Mouse (Mus musculus) neural tube, embryonic 13.5 days (tissue): ENCODE measurements around the gene C1ql4. TPM values are rescaled to one million over a fixed set of nuclear protein-coding genes. Genes with fewer than 3 reads are reported as not detected.
A peak's percentile ranks its signal among the peaks of the same experiment; 100 is the strongest.

ENCODE experiments used
- ATAC-seq: fragments of 200-750 bp; cut with Nextera tagmentation; 2 replicates; pipeline ENCODE4 v1.8.0; 2017; ENCODE audit warnings: low read depth, mild to moderate bottlenecking, moderate TSS enrichment, moderate library complexity
- H3K27ac ChIP-seq: fragments of 300-500 bp; sonication (generic); replicated peaks from 2 replicates; pipeline ENCODE4 v1.5.1; 2015; ENCODE audit warnings: moderate library complexity, mild to moderate bottlenecking, inconsistent platforms
- H3K27me3 ChIP-seq: fragments of 300-500 bp; sonication (generic); 2 replicates; pipeline ENCODE4 v1.6.1; 2015; ENCODE audit warnings: mild to moderate bottlenecking, inconsistent platforms
- H3K36me3 ChIP-seq: fragments of 300-500 bp; sonication (generic); 2 replicates; pipeline ENCODE4 v1.6.1; 2015; ENCODE audit warnings: mild to moderate bottlenecking, inconsistent platforms
- H3K4me1 ChIP-seq: fragments of 300-500 bp; sonication (generic); replicated peaks from 2 replicates; pipeline ENCODE4 v1.6.1; 2015; ENCODE audit warnings: inconsistent platforms
- H3K4me2 ChIP-seq: fragments of 300-500 bp; sonication (generic); 2 replicates; pipeline ENCODE4 v1.6.1; 2015; ENCODE audit warnings: inconsistent platforms, mild to moderate bottlenecking, moderate library complexity
- H3K4me3 ChIP-seq: fragments of 300-500 bp; sonication (generic); 2 replicates; pipeline ENCODE4 v1.5.1; 2015; ENCODE audit warnings: mild to moderate bottlenecking, inconsistent platforms
- H3K9ac ChIP-seq: fragments of 300-500 bp; sonication (generic); 2 replicates; pipeline ENCODE4 v1.6.1; 2015; ENCODE audit warnings: moderate library complexity, mild to moderate bottlenecking, inconsistent platforms
- H3K9me3 ChIP-seq: fragments of 300-500 bp; sonication (generic); 2 replicates; pipeline ENCODE4 v1.6.1; 2016; ENCODE audit warnings: inconsistent platforms
- WGBS: fragments of 180-500 bp; shearing (Covaris S2); methylation state at CpG from one replicate; pipeline ENCODE4 v1.1.7; 2015; 5-methylcytosine and 5-hydroxymethylcytosine counted together
- polyA plus RNA-seq: library from polyadenylated mRNA; unstranded; fragments of >200 nt; fragmentation: Nextera tagmentation; extraction: Ambion mirVana; gene quantifications from 2 replicates; pipeline ENCODE4 v1.2.1, GENCODE M21; 2015

C1ql4 gene
- polyA plus RNA-seq, 1 experiment from 2014 or later = 3.5 TPM

DNA sequence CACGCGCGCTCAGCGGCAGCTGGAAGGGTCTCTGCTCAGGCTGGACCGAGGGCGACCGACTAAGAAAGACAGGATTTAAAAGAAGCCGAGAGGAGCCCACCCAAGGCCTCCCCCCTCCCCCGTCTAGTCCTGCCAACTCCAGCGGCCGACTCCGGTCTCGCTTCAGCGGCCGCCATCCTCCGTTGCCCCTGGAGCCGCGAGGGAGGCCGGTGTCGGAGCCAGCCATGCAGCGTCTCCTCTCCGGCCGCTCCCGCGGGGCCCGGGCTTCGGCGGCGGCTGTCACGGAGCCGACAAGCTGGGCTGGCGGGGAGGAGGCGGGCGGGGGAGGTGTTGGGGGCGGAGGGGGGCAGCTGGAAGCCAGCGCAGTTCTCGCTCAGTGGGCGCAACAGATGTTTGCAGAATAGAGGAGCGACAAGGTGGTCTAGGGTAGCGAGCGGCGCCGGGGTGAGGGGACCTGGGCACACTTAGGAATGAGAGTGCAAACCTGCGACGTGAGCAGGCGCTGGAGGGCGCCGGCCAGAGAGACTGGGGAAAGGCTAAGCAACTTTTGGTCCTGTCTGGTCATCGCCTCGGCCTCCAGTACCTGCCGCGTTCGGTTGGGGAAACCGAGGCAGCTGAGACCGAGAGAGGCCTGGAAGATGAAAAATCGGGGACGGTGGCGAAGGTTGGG, 9.3 kb upstream of the C1ql4 start:
- Histone ChIP-seq H3K4me3 (peak overlapping the region; percentile 37), H3K27me3 (peaks cover 87% of the 10 kb centered on the region), H3K27ac (no peak overlapping the region), H3K4me2 (peak overlapping the region; percentile 71), H3K36me3 (no peaks in the 10 kb centered on the region), H3K4me1 (peaks cover 62% of the 10 kb centered on the region), H3K9ac (peak overlapping the region; percentile 65), H3K9me3 (no peaks in the 10 kb centered on the region)
- under 1% methylated on average over 56 of the region's 58 CpGs for WGBS
- no peak for ATAC-seq

DNA sequence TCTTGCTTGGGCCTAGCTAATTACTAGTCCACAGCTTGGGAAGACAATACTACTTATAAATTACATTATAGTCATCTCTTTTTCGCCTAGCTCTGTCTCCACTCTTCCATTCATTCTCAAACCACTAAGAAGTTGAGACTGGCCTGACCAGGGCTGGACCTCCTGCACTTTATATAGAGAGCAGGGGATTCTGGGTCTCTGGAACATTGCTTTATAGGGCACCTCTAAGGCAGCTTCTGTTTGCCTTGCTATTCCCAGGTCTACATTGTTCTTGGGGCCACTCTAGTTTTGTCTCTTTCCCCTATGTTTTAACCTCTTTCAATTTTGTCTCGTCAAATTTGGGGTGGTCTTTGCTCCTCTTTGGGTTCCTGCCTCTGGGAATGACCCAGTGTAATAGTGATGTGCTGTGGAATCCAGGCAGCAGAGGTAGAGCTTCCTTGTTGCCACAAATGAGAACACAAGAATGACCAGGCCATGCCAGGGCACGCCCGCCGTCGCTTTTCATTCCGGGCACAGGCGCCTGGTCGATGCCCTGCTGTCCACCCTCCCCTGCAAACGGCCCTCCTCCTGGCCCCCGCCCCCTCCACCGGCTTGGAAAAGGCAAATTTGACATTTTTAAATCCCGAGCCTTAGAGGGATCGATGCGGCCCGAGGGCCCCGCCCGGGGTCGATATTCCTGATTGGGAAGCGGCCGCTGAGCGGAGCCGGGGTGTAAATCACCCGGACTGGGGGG, 8.6 kb upstream of the C1ql4 start:
- peak overlapping the region; percentile 71 for H3K4me2 ChIP-seq
- H3K4me1 ChIP-seq = peaks cover 66% of the 10 kb centered on the region
- H3K9ac ChIP-seq = peak overlapping the region; percentile 65
- peaks cover 89% of the 10 kb centered on the region for H3K27me3 ChIP-seq
- WGBS = 2% methylated on average over 24 of the region's 24 CpGs
- peak overlapping the region; percentile 37 for H3K4me3 ChIP-seq
- H3K27ac ChIP-seq = no peak overlapping the region
- H3K9me3 ChIP-seq = no peaks in the 10 kb centered on the region
- no peak for ATAC-seq
- H3K36me3 ChIP-seq = no peaks in the 10 kb centered on the region

DNA sequence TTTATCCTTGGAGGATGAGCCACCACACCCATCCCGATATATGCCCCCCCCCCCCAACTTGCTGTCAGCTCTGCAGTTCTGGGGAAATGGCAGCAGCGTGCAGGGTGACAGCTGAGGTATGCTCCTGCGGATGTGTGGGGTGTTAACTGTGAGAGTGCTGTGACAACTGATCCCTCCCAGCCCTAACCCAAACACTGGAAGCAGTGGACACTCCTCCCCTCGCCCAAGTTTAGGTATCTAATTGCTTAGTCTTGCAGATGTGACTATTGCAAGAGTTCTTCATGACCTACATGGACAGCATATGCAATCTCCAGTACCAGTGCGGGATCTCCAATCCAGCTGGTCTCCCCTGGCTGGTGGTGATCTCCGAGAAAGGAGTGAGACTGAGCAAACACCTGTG, 7.7 kb upstream of the C1ql4 start:
- 6% methylated on average over 6 of the region's 6 CpGs for WGBS
- Histone ChIP-seq H3K4me2 (peak overlapping the region; percentile 31; the same call in 1 of the 2 replicates), H3K36me3 (no peaks in the 10 kb centered on the region), H3K4me3 (no peak overlapping the region), H3K4me1 (peaks cover 75% of the 10 kb centered on the region), H3K27me3 (peaks cover 89% of the 10 kb centered on the region), H3K9me3 (no peaks in the 10 kb centered on the region), H3K9ac (no peak overlapping the region), H3K27ac (no peak overlapping the region)
- no peak for ATAC-seq

DNA sequence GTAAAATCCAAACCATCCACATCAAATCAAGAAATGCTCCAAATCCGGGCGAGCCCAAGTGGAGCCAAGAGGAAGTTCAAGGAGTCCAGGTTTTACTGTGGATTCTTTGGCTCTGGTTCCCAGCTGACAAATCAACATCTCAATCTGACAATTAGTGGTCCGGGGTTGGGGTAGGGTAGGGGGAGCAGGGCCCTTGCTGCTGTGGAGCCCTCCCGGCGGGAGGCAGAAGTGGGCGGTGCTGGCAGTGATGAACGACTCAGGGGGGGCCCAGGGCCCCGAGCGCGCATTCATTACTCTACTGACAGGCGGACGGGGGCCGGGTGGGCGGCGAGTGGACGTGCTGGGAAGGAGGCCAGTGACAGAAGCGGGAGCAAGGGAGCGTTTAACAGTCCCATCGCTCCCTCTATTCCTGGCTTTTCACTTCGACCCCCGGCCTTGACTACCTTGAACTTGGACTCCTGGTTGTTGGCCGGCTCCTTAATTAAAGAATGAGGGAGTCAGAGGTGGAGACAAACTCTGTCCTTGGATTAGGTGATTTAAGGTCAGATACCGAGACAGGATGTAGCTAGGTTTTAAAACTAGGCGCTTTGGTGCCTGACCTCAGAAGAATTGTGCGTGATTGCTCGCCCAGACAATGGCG, 7.1 kb upstream of the C1ql4 start:
- no peak overlapping the region for H3K4me3 ChIP-seq
- ATAC-seq = peak; percentile 33

DNA sequence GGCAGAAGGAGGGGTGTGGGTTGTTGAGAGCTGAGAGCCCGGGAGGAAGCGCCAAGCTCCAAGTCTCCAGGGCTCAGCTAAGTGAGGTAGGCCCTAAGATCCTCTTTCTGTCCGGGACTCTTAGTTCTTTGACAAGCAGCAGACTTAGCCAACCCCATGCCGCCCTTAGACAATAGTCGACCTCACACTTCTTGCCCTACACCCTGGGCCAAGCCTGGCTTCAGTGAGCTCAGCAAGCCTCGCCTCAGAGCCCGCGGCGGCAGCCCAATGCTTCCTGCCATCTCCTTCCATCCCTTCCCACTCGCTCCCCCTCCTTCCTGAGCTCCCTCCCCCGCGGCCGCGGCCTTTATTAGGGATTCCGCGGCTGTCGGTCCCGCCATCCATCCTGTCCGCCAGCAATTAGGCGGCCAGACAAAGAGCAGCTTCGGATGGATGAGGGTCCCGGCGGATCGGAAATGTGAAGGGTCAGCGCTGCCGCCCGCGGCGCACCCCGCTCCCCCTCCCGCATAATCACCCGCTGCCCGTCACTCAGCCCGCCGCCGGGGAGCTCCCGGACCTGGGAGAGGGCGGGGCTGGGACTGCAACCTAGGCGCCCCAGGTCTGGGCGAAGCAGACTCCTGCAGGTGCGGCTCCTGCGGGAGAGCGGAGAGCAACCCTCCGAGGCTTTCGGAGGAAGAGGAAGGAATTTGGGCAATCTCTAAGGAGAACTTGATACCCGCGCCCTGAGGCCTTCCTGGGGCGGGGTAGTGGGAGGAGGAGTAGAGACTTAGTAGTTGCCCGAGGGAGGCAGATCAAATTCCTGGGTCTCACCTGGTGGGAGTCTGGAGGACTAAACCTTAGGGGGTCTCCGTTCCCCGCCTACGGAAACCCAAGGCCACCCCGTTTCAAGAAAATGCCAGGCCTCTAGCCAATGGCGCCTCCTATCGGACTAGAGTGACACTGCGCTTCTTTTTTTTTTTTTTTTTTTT, 6.0 kb upstream of the C1ql4 start:
- H3K9me3 ChIP-seq = no peaks in the 10 kb centered on the region
- peak overlapping the region; percentile 71 for H3K9ac ChIP-seq
- H3K36me3 ChIP-seq = no peaks in the 10 kb centered on the region
- H3K27me3 ChIP-seq = peaks cover 89% of the 10 kb centered on the region
- peak overlapping the region; percentile 82 for H3K4me2 ChIP-seq
- WGBS = under 1% methylated on average over 56 of the region's 56 CpGs
- peaks cover 77% of the 10 kb centered on the region for H3K4me1 ChIP-seq
- peak; percentile 36 for ATAC-seq
- H3K27ac ChIP-seq = peak overlapping the region; percentile 74
- H3K4me3 ChIP-seq = peak overlapping the region; percentile 43

More for the DNA sequence above, 7.1 kb upstream of the C1ql4 start:
- Histone ChIP-seq H3K27ac (no peak overlapping the region), H3K4me2 (peak overlapping the region; percentile 31), H3K4me1 (peaks cover 75% of the 10 kb centered on the region), H3K27me3 (peaks cover 89% of the 10 kb centered on the region), H3K9me3 (no peaks in the 10 kb centered on the region), H3K9ac (peak overlapping the region; percentile 23; the same call in 1 of the 2 replicates), H3K36me3 (no peaks in the 10 kb centered on the region)
- 2% methylated on average over 27 of the region's 27 CpGs for WGBS

DNA sequence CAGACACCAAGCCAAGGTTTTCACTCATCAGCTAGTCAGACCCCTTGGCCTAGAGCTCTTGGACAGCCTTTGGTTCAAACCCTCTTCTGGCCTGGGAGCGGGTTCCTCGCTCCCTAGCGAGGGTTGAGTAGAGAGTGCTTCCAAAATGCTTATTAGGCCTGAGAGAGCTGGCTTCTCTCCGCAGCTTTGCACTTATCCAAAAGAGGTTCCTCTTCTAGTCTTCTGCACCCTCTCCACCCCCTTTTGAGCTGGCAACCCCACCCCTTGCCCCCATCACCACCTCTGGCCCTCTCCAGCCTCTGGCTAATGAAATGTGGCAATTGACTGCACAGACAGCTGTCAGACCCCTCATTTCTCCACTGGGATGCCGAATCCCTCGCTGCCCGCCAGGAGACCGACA, 5.3 kb upstream of the C1ql4 start, which contains the start of gene Dnajc22:
Dnajc22 (plus strand) TSS at position 301 of the 400 bp plus-strand sequence.
- no peak for ATAC-seq
- WGBS = 27% methylated on average over 8 of the region's 8 CpGs
- peaks cover 77% of the 10 kb centered on the region for H3K4me1 ChIP-seq
- H3K9me3 ChIP-seq = no peaks in the 10 kb centered on the region
- peaks cover 89% of the 10 kb centered on the region for H3K27me3 ChIP-seq
- H3K27ac ChIP-seq = peak within 1 kb of the TSS; percentile 74
- peak within 1 kb of the TSS; percentile 71 for H3K9ac ChIP-seq
- peak within 1 kb of the TSS; percentile 43 for H3K4me3 ChIP-seq
- H3K4me2 ChIP-seq = peak within 1 kb of the TSS; percentile 82
- H3K36me3 ChIP-seq = no peaks in the 10 kb centered on the region

DNA sequence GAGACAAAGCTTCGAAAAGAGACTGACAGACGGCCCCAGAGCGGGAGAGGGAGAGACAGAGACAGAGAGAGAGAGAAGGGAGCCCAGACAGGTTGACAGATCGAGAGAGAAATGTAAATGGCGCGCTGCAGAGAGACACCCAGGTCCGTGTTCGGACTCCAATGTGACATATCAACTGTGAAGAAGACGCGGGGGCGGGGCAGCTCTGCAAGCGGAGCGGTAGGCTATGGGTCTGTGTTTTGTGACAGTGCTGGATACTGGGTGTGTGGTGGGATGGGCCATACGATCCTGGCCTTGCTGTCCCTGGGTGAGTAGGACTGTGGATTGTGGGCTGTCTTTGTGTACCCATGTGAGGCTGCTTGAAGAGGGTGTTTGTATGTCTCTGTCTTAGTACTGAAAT, 1.5 kb upstream of the C1ql4 start:
- Histone ChIP-seq H3K27ac (no peak overlapping the region), H3K9me3 (no peaks in the 10 kb centered on the region), H3K27me3 (peaks cover 93% of the 10 kb centered on the region), H3K9ac (no peak overlapping the region), H3K4me3 (no peak overlapping the region), H3K4me1 (peaks cover 46% of the 10 kb centered on the region), H3K4me2 (peak overlapping the region; percentile 49), H3K36me3 (no peaks in the 10 kb centered on the region)
- no peak for ATAC-seq
- 7% methylated on average over 14 of the region's 14 CpGs for WGBS

DNA sequence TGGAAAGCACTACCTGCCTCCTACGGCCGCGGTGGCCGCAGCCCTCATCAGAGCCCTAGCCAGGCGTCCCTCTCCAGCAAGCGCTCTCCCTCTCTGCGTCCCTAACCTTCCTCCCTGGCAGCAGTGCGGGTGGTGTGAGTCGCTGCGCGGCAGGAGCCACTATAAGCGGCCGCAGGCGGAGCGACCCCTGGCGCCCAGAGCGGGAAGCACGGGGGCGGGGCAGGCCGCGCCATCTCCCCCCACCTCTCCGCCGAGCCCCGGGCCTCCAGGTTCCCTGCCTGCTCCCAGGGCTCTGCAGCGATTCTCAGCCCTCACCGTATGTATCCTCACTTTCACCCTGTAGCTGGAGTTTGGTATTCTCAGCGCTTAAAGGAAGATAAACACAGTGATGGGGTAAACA, 675 bp upstream of the C1ql4 start:
- Histone ChIP-seq H3K27ac (no peak overlapping the region), H3K4me3 (peak overlapping the region; percentile 27), H3K27me3 (peaks cover 99% of the 10 kb centered on the region), H3K9ac (peak overlapping the region; percentile 38; the same call in 1 of the 2 replicates), H3K4me2 (peak overlapping the region; percentile 49), H3K36me3 (no peaks in the 10 kb centered on the region), H3K9me3 (no peaks in the 10 kb centered on the region), H3K4me1 (peaks cover 39% of the 10 kb centered on the region)
- WGBS = under 1% methylated on average over 27 of the region's 27 CpGs
- ATAC-seq = peak; percentile 54

DNA sequence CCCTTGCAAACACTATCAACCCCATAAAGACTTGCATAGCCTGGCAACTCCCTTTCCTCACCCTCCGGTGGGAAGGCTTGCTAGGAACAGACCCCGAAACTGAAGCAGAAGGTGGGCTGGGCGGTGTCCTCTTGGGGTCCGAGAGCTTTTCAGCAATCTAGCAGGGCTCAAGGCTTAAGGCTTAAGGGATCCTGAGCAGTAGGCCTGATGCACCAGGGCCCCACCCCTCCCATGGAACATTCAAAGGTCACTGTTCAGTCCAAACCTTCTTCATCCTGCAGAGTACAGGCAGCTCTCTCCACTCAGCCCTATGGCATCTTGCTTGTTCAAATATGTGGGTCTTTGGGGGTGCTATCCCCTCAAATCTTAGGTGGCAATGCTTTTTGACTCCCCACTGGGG, 1.6 kb downstream of the C1ql4 start:
- no peak overlapping the region for H3K9ac ChIP-seq
- WGBS = 66% methylated on average over 4 of the region's 4 CpGs
- no peak overlapping the region for H3K4me3 ChIP-seq
- no peak overlapping the region for H3K4me2 ChIP-seq
- peaks cover 80% of the 10 kb centered on the region for H3K27me3 ChIP-seq
- peaks cover 26% of the 10 kb centered on the region for H3K4me1 ChIP-seq
- no peak overlapping the region for H3K27ac ChIP-seq
- H3K9me3 ChIP-seq = no peaks in the 10 kb centered on the region
- H3K36me3 ChIP-seq = no peaks in the 10 kb centered on the region
- no peak for ATAC-seq

DNA sequence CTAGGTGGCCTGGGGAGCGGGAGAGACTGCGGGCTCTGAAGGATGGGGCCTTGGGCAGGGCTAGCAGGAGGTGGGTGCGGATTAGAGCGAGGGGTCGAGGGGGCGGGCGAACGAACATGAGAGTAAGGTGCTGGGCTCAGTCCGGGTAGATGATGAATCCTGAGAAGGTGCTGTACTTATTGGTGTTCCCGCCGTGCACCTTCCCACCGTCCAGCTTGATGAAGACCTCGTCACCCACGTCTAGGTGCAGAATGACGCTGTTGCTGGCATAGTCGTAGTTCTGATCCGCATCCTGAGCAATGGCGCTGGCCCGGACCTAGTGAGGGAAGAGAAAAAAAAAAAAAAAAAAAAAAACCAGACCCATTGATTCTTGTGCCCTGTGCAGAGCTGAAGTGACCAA, 3.0 kb downstream of the C1ql4 start:
- peaks cover 67% of the 10 kb centered on the region for H3K27me3 ChIP-seq
- no peaks in the 10 kb centered on the region for H3K36me3 ChIP-seq
- H3K4me3 ChIP-seq = no peak overlapping the region
- no peak overlapping the region for H3K4me2 ChIP-seq
- no peaks in the 10 kb centered on the region for H3K9me3 ChIP-seq
- no peak for ATAC-seq
- H3K4me1 ChIP-seq = peaks cover 19% of the 10 kb centered on the region
- no peak overlapping the region for H3K9ac ChIP-seq
- no peak overlapping the region for H3K27ac ChIP-seq
- 9% methylated on average over 19 of the region's 19 CpGs for WGBS

DNA sequence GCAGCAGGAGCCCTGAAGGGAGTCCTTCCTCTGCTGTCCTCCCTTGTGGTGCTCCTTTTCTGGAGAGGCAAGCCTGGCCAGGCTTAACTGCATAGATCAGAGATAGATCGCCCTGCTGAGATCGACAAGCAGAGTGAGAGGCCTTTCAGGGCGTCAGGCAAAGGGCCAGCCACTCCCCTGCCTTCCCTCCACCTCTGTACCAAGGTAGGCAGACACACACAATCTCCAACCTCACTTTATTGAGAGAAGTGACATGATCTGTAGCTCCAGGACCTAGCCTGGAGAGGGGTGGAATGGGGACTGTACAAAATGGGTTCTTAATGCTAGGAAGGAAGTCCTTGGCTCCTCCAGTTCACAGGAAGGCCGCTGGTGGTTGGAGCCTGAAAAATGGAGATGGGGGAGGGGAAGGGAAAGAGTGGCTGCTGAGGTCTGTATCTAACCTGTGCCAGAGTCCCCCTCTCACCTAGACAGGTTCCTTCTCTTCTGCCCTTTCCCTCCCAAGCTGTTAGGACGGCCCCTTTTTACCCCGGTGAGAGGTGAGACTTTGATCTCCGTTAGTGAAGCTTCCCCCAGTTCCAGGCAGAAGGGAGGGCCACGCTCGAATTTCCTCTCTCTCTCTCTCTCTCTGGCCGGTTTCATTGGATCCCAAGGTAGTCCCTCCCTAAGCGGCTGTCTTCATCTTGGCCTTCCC, 3.6 kb downstream of the C1ql4 start:
- no peaks in the 10 kb centered on the region for H3K9me3 ChIP-seq
- WGBS = 10% methylated on average over 11 of the region's 11 CpGs
- H3K4me1 ChIP-seq = peaks cover 14% of the 10 kb centered on the region
- H3K9ac ChIP-seq = no peak overlapping the region
- no peak overlapping the region for H3K27ac ChIP-seq
- no peak overlapping the region for H3K4me2 ChIP-seq
- peaks cover 60% of the 10 kb centered on the region for H3K27me3 ChIP-seq
- H3K36me3 ChIP-seq = no peaks in the 10 kb centered on the region
- ATAC-seq = no peak
- no peak overlapping the region for H3K4me3 ChIP-seq
